Mouse (Mus musculus) E14TG2a.4 (cell line): Measurements from ENCODE around the gene Ctnnbip1.

ENCODE experiments used
- CTCF ChIP-seq: conservative IDR thresholded peaks from 2 replicates; pipeline ENCODE4 v1.5.1; 2014; ENCODE audit warnings: low read length
- NANOG ChIP-seq: IDR thresholded peaks from 2 replicates; pipeline ENCODE4 v1.6.1; 2014; ENCODE audit warnings: borderline replicate concordance, low read length, mixed read lengths
- POU5F1 ChIP-seq: IDR thresholded peaks from 2 replicates; pipeline ENCODE4 v1.6.1; 2014; ENCODE audit warnings: low read length, borderline replicate concordance

DNA sequence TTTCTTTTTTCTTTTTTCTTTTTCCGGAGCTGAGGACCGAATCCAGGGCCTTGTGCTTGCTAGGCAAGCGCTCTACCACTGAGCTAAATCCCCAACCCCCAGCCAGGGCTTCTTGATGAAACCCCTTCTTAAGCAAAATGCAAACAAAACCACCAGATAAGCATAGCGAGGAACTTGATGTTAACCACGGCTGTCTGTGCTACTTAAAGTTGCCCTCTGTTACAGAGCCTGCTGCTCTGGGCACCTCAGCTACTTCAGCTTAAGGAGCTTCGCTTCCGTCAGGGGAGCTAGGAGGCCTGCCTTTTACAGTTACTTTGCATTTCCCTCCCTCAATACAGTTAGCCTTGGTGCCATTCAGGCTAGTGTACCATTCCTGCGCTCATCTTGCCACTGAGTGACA is 19.1 kb upstream of the Ctnnbip1 start:
- TF ChIP-seq CTCF, result no peak
- no peak for TF ChIP-seq POU5F1
- no peak for TF ChIP-seq NANOG
